Mouse (Mus musculus): ENCODE results near the gene Nox4.
"Not testable (repeated sequence)": the region's sequence is repeated elsewhere in the genome, so short reads cannot be mapped to it uniquely, and the experiment has no call there.

Gene Nox4

DNA sequence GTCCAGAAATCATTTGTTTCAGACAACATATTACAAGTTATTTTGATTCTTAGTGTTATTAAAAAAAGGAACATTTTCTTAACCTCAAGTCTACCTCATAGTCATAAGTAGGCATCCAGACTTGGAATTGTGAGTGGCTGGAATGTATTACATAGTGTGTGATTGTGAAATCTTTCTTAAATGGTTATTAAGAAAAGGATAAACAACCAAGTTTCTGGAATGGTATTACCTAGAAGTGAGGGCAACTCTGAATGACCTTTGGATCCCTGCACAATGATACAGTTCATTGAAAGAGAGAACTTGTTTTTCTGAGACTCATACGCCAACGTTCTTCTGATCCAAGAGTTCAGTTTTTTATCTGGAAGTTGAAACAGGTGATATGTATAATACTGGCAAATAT lies 125.4 kb downstream of the Nox4 start:
- DNase-seq (ENCODE audit: low spot score): no peak

GRCm38 (mm10) chr7:87374322-87374721 lies 128.4 kb downstream of the Nox4 start:
- DNase-seq (ENCODE audit: low spot score): no peak

DNA sequence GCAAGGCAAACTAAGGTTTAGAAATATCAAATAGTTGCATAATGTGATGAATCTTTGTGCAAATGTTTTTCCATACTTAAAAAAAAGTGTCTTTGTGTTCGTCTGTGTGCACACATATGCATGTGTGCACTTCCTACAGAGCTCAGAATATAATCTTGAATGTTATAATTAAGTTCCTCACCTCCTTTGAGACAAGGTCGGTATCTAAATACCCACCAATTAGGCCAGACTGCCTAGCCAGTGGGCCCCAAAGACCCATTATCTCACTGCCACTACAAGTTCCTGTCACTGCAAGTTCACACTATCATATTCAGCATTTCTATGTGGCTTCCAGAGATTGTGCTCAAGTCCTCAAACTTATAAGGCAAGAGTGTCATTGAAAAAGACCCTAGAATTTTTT lies 129.0 kb downstream of the Nox4 start:
- no peak for DNase-seq (ENCODE audit: low spot score)

DNA sequence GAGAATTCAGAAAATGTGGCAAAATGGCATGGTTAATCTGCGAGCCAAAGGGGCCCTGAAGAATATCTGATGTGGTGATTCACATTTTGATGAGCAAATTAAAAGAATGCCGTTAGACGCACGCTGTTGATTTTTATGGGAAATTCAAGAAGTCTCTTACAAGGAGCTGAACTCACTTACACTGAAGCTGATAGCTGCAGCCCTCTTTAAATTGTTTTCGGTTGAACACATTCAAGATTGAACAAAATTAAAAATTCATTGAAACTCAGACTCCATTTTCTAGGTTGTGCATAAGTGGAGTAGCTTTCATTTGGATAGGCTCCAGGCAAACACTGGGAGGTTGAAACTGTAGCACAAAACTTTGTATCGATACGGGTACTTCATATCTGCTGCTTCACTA lies 151.1 kb downstream of the Nox4 start:
- no peak for DNase-seq (ENCODE audit: low spot score)

DNA sequence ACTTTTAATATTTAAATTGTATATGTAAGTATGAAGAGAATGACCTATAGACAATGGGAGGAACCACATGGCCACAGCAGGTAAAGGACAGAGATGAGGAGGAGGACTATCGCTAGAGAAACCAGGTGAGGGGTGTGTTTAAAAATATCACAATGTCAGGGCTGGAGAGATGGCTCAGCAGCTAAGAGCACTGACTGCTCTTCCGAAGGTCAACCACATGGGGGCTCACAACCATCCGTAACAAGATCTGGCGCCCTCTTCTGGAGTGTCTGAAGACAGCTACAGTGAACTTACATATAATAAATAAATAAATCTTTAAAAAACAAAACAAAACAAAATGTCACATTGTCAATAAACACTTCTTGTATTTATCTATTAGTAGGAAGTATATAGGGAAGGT lies 165.5 kb downstream of the Nox4 start:
- DNase-seq (ENCODE audit: low spot score): not testable (repeated sequence)

GRCm38 (mm10) chr7:87413271-87413670 lies 167.4 kb downstream of the Nox4 start:
- DNase-seq (ENCODE audit: low spot score): no peak
